Comparison of ENCODE assay signal across 18 mouse cellular contexts in genomic region chr9:50475318-50475717, GRCm38 (mm10).
"Had no signal": no experiment of that assay in that cellular context is flagged by ENCODE, and none has a peak within 500 bp of the region (broad histone marks: within the 10 kb centered on the region; RNA-seq: fewer than 3 reads in every experiment).

No protein-coding gene starts in this region.

- H3K27ac ChIP-seq: midbrain, embryonic 10.5 days; midbrain, embryonic 12.5 days; neural tube, embryonic 13.5 days; neural tube, embryonic 15.5 days had no signal

- H3K27me3 ChIP-seq: midbrain, embryonic 12.5 days; neural tube, embryonic 13.5 days; neural tube, embryonic 15.5 days had no signal

- H3K4me2 ChIP-seq: lung, embryonic 14.5 days; midbrain, embryonic 12.5 days; neural tube, embryonic 13.5 days; neural tube, embryonic 15.5 days had no signal

- ATAC-seq: midbrain, embryonic 16.5 days had no signal

- H3K9me3 ChIP-seq: midbrain, embryonic 10.5 days; midbrain, embryonic 12.5 days; neural tube, embryonic 13.5 days; neural tube, embryonic 15.5 days had no signal

- DNase-seq: lung, adult 18-20 months; lung, embryonic 14.5 days; lung, postnatal 10 days; lung, postnatal 4 days; midbrain, embryonic 14.5 days; retina, postnatal 1 day; right cerebral cortex, postnatal 25 days; right cerebral cortex, postnatal 4 days; spleen, adult 18-20 months; thymus, adult 18-20 months; thymus, postnatal 14 days; thymus, postnatal 36 days had no signal

- H3K9ac ChIP-seq: lung, embryonic 14.5 days; midbrain, embryonic 12.5 days; neural tube, embryonic 13.5 days; neural tube, embryonic 15.5 days had no signal

- H3K4me1 ChIP-seq: midbrain, embryonic 12.5 days; neural tube, embryonic 13.5 days had no signal

- H3K4me3 ChIP-seq: midbrain, embryonic 10.5 days; midbrain, embryonic 12.5 days; myocyte; neural tube, embryonic 13.5 days; neural tube, embryonic 15.5 days had no signal

- H3K36me3 ChIP-seq: midbrain, embryonic 10.5 days; midbrain, embryonic 12.5 days; neural tube, embryonic 13.5 days; neural tube, embryonic 15.5 days had no signal
